Mouse (Mus musculus): ENCODE results near the gene Nek8. TPM values are rescaled to one million over a fixed set of nuclear protein-coding genes. Genes with fewer than 3 reads are reported as not detected.

Nek8 gene
- total and polyA plus RNA-seq, 3 experiments: 6.5 to 26.7 (median 12.1) TPM

GRCm38 (mm10) chr11:78183884-78184514 lies 7.5 kb upstream of the Nek8 start:
- DNase-seq: peak; percentile 24

GRCm38 (mm10) chr11:78182961-78183844 lies 6.7 kb upstream of the Nek8 start, which contains the start of gene Rpl23a:
Rpl23a (minus strand) TSS chr11:78183584.
- peak; percentile 90 for DNase-seq

GRCm38 (mm10) chr11:78182450-78182849 lies 6.0 kb upstream of the Nek8 start:
- DNase-seq: no peak

GRCm38 (mm10) chr11:78181830-78182357 lies 5.4 kb upstream of the Nek8 start:
- DNase-seq: no peak

GRCm38 (mm10) chr11:78180081-78180761 lies 3.7 kb upstream of the Nek8 start:
- no peak for DNase-seq

- DNase-seq: no peak
These were observed 3.0 kb upstream of the Nek8 start for GRCm38 (mm10) chr11:78179438-78179999.

GRCm38 (mm10) chr11:78178859-78179437 lies 2.5 kb upstream of the Nek8 start:
- peak; percentile 83 for DNase-seq

GRCm38 (mm10) chr11:78177903-78178858 lies 1.7 kb upstream of the Nek8 start:
- DNase-seq: peak; percentile 97

- peak; percentile 66 for DNase-seq
These were observed 962 bp upstream of the Nek8 start for GRCm38 (mm10) chr11:78177437-78177836.

- DNase-seq: peak; percentile 56
These were observed 443 bp upstream of the Nek8 start for GRCm38 (mm10) chr11:78176905-78177331.

GRCm38 (mm10) chr11:78175771-78176401 lies 589 bp downstream of the Nek8 start:
- no peak for DNase-seq

GRCm38 (mm10) chr11:78174506-78174905 lies 2.0 kb downstream of the Nek8 start:
- no peak for DNase-seq

GRCm38 (mm10) chr11:78172748-78173383 lies 3.6 kb downstream of the Nek8 start:
- peak; percentile 52 for DNase-seq

GRCm38 (mm10) chr11:78172034-78172747 lies 4.3 kb downstream of the Nek8 start:
- DNase-seq: no peak

GRCm38 (mm10) chr11:78171328-78171727 lies 5.1 kb downstream of the Nek8 start:
- DNase-seq: no peak

- no peak for DNase-seq
These were observed 6.2 kb downstream of the Nek8 start for GRCm38 (mm10) chr11:78170306-78170705.

- no peak for DNase-seq
These were observed 7.7 kb downstream of the Nek8 start for GRCm38 (mm10) chr11:78168541-78169468.

All from adrenal gland, adult 2 months (tissue).